Mouse (Mus musculus) G1E (cell line): Measurements from ENCODE around the gene Saal1. TPM values are rescaled to one million over a fixed set of nuclear protein-coding genes. Genes with fewer than 3 reads are reported as not detected.
A peak's percentile ranks its signal among the peaks of the same experiment; 100 is the strongest.
"Not testable (repeated sequence)": the region's sequence is repeated elsewhere in the genome, so short reads cannot be mapped to it uniquely, and the experiment has no call there.

Experiments
- ATAC-seq: 2 replicates; pipeline ENCODE4 v1.8.0; 2016; ENCODE audit warnings: mild to moderate bottlenecking; ENCODE audit not compliant: insufficient number of reproducible peaks, poor library complexity, low FRiP score, severe bottlenecking; ENCODE audit errors: extremely low read depth
- DNase-seq: peaks from one replicate; pipeline ENCODE4 v3.0.0; 2012; ENCODE audit warnings: low spot score
- H3K27me3 ChIP-seq: 2 replicates; pipeline ENCODE4 v1.6.1; 2012; ENCODE audit warnings: mild to moderate bottlenecking, low read length, inconsistent platforms; ENCODE audit not compliant: insufficient read depth
- H3K36me3 ChIP-seq: replicated peaks from 2 replicates; pipeline ENCODE3; 2012; ENCODE audit warnings: mild to moderate bottlenecking, inconsistent platforms
- H3K4me1 ChIP-seq: 2 replicates; pipeline ENCODE4 v1.6.1; 2012; ENCODE audit warnings: low read depth, low read length, inconsistent platforms, mixed read lengths; ENCODE audit not compliant: insufficient read depth
- H3K4me3 ChIP-seq: 2 replicates; pipeline ENCODE4 v1.5.1; 2012; ENCODE audit warnings: low read depth, mild to moderate bottlenecking, inconsistent platforms, low read length, moderate library complexity, mixed read lengths
- H3K9me3 ChIP-seq: replicated peaks from 2 replicates; pipeline ENCODE4 v1.6.1; 2012; ENCODE audit warnings: inconsistent platforms
- CTCF ChIP-seq: IDR thresholded peaks from 2 replicates; pipeline ENCODE4 v1.5.1; 2012; ENCODE audit warnings: low read depth, low read length, inconsistent platforms, mixed read lengths
- GATA1 ChIP-seq: IDR thresholded peaks from 2 replicates; pipeline ENCODE4 v1.6.1; 2012; ENCODE audit warnings: borderline replicate concordance, low read length, inconsistent platforms, mixed read lengths
- GATA2 ChIP-seq: IDR thresholded peaks from 2 replicates; pipeline ENCODE4 v1.6.1; 2012; ENCODE audit warnings: low read depth, low read length, inconsistent platforms, borderline replicate concordance
- POLR2AphosphoS5 ChIP-seq: IDR thresholded peaks from 2 replicates; pipeline ENCODE4 v1.6.1; 2012; ENCODE audit warnings: low read depth, low read length, inconsistent platforms; ENCODE audit not compliant: insufficient replicate concordance
- TAL1 ChIP-seq: conservative IDR thresholded peaks from 2 replicates; pipeline ENCODE4 v1.6.1; 2012; ENCODE audit warnings: low read depth, low read length, inconsistent platforms, mixed read lengths
- polyA plus RNA-seq: library from polyadenylated mRNA; stranded (reverse); fragments of >175 nt; gene quantifications from 2 replicates; pipeline ENCODE4 v1.2.3, GENCODE M21; 2012
- total RNA-seq, 2 experiments: library from RNA; stranded (forward) in 1 of 2; stranded (reverse) in 1 of 2; fragments of 200-1000 nt in 1 of 2; fragments of >200 nt in 1 of 2; fragmentation: Nextera tagmentation in 1 of 2; gene quantifications; 2 replicates each; pipeline ENCODE4 v1.2.3; 2014 to 2017

Gene Saal1
- total and polyA plus RNA-seq, 3 experiments, result 4.4 to 34.4 (median 28.1) TPM

- TF ChIP-seq GATA2 (no peak), CTCF (peak; percentile 75)
- peak overlapping the region; percentile 47; the same call in 1 of the 2 replicates for H3K4me3 ChIP-seq
- DNase-seq, result no peak
- peaks cover 53% of the 10 kb centered on the region for H3K4me1 ChIP-seq
- peaks cover 19% of the 10 kb centered on the region for H3K36me3 ChIP-seq
- peak; percentile 23 for ATAC-seq
- no peaks in the 10 kb centered on the region for H3K27me3 ChIP-seq
- no peaks in the 10 kb centered on the region for H3K9me3 ChIP-seq
These were observed 45.2 kb downstream of the Saal1 start for GRCm38 (mm10) chr7:46665236-46665635.

GRCm38 (mm10) chr7:46661591-46662090 is 48.8 kb downstream of the Saal1 start:
- ATAC-seq (no peak), DNase-seq (no peak)
- H3K4me3 ChIP-seq, result peak overlapping the region; percentile 40; the same call in 1 of the 2 replicates
- H3K27me3 ChIP-seq, result no peaks in the 10 kb centered on the region
- no peak for TF ChIP-seq POLR2AphosphoS5
- no peak for TF ChIP-seq TAL1
- no peak for TF ChIP-seq CTCF
- TF ChIP-seq GATA2, result no peak
- no peak for TF ChIP-seq GATA1
- H3K9me3 ChIP-seq, result no peaks in the 10 kb centered on the region
- peaks cover 37% of the 10 kb centered on the region for H3K36me3 ChIP-seq
- peaks cover 46% of the 10 kb centered on the region for H3K4me1 ChIP-seq

DNA sequence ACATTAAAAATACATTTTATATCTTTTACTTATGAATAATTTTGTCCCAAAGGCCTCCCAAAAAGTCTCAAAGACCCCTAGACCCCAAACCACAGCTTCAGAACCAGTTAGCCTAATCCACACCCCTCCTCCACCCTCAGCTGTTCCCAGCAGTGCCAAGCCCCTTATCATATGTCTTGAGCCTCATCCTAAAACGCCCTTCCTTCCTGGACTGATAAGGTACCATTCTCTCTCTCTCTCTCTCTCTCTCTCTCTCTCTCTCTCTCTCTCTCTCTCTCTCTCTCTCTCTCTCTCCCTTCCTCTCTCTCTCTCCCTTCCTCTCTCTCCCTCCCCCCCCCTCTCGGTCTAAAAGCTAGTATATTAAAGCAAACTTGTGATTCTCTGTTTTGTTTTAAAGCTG is 58.2 kb downstream of the Saal1 start:
- no peaks in the 10 kb centered on the region for H3K9me3 ChIP-seq
- H3K4me1 ChIP-seq, result peaks cover 33% of the 10 kb centered on the region
- no peak for DNase-seq
- ATAC-seq, result no peak
- no peak overlapping the region for H3K4me3 ChIP-seq
- TF ChIP-seq GATA1, result no peak
- TF ChIP-seq TAL1, result no peak
- no peak for TF ChIP-seq CTCF
- no peak for TF ChIP-seq GATA2
- no peak for TF ChIP-seq POLR2AphosphoS5
- H3K27me3 ChIP-seq, result no peaks in the 10 kb centered on the region
- peaks cover 46% of the 10 kb centered on the region for H3K36me3 ChIP-seq

DNA sequence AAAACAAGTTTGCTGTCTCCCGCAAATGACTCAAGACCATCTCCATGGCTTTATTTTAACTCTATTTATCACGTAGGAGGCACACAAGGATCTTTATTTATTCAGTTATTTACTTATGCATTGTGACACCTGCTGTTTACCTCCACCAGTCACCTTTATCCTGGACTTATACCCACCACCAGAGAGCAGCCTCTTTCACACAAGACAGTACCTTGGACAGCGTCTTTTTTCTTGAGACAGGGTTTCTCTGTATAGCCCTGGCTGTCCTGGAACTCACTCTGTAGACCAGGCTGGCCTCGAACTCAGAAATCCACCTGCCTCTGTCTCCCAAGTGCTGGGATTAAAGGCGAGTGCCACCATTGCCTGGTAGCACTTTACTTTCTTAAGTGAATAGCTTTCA is 60.2 kb downstream of the Saal1 start:
- not testable (repeated sequence) for ATAC-seq, DNase-seq, H3K4me3 ChIP-seq, H3K27me3 ChIP-seq, H3K9me3 ChIP-seq
- Histone ChIP-seq H3K36me3 (peaks cover 45% of the 10 kb centered on the region), H3K4me1 (peaks cover 44% of the 10 kb centered on the region)

GRCm38 (mm10) chr7:46648431-46649140 is 61.9 kb downstream of the Saal1 start:
- H3K27me3 ChIP-seq, result no peaks in the 10 kb centered on the region
- peaks cover 45% of the 10 kb centered on the region for H3K4me1 ChIP-seq
- no peak for ATAC-seq
- H3K9me3 ChIP-seq, result no peaks in the 10 kb centered on the region
- DNase-seq, result no peak
- H3K4me3 ChIP-seq, result no peak overlapping the region
- H3K36me3 ChIP-seq, result peaks cover 33% of the 10 kb centered on the region
- TF ChIP-seq GATA2, result no peak
- TF ChIP-seq GATA1, result no peak
- TF ChIP-seq TAL1, result no peak
- no peak for TF ChIP-seq POLR2AphosphoS5
- no peak for TF ChIP-seq CTCF

DNA sequence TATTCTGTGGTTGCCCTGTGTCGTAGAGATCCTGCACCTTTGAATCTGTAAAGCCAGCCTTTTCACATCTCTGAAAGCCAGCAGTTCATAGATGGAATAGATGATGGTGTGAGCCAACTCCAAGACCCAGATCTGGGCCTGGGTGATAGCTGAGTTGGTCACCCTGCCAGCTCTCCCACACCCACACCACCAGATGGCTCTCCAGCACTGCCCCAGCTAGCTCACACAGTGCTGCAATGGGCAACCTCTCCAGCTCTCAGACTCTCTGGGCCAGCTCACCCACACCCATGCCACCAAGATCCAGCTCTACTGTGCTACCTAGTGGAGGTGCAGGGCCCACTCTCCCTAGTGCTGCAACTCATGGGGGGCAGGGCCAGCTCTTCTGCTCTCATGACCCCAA is 67.3 kb downstream of the Saal1 start:
- ATAC-seq, result peak; percentile 52

DNA sequence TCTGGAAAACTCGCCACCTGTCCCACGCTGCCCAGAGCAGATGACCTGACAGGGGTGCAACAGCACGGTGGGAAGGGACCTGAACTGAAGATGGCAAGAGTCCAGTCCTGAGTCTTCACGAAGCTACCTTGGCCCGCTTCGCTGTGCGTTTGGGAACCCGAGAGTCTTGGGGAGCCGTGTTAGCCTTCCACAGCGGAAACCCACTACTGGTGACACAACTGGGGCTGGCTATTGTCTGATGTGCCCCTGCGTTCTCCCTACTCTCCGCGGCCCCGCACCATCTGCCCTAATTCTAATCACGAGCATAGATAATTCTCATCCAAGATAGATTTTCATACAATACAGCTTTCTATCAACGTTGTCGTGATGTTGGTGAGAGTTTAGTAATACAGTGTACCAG is 70.4 kb downstream of the Saal1 start:
- TF ChIP-seq CTCF (no peak), POLR2AphosphoS5 (no peak), TAL1 (no peak), GATA2 (no peak), GATA1 (no peak)
- DNase-seq (no peak), ATAC-seq (no peak)
- H3K4me3 ChIP-seq, result peak overlapping the region; percentile 83
- peaks cover 61% of the 10 kb centered on the region for H3K4me1 ChIP-seq
- H3K36me3 ChIP-seq, result peaks cover 27% of the 10 kb centered on the region
- no peaks in the 10 kb centered on the region for H3K27me3 ChIP-seq
- H3K9me3 ChIP-seq, result no peaks in the 10 kb centered on the region

More for the DNA sequence above, 67.3 kb downstream of the Saal1 start:
- Histone ChIP-seq H3K4me1 (peaks cover 61% of the 10 kb centered on the region), H3K9me3 (no peaks in the 10 kb centered on the region), H3K27me3 (no peaks in the 10 kb centered on the region), H3K4me3 (no peak overlapping the region), H3K36me3 (peaks cover 17% of the 10 kb centered on the region)
- no peak for DNase-seq
- TF ChIP-seq CTCF, result 0 out of 2 replicates have a peak, but pooled peaks have one; percentile 4
- no peak for TF ChIP-seq POLR2AphosphoS5
